8 mouse cellular contexts compared by ENCODE assay signal in the genomic region with DNA sequence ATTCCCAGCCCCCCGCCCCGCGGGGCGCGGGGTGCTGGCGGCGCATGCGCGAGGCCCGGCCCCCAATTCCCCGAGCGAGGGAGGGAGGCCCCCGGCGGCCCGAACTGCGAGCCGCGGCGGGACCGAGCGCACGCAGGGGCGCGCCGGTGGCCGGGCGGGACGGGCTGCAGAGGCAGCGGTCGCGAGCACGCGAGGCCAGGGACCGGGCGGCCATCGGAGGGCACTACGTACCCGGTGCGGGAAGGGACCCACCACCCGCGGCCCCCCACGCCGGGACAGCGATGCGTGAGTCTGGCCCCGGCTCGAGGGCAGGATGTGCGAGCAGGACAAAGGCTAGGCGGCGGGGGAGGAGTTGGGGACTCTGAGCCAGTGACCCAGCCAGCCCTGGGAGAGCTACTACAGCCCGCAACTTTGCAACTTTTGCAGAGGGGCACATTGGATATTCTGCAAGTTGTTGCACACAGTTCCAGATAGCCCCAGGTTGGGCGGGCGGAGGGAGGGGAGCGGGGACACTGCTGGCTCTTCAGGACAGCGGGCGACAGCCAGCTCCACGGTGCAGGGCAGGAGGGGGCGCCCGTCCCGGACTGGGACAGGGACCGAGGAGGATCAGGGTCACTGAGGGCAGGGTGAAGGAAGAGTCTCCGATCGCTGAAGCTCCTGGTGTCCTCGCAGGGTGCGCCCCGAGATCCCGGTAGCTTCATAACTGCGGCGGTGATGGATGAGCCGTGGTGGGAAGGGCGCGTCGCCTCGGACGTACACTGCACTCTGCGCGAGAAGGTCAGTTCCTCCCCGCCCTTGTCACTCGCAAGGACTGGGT. TPM values are rescaled to one million over a fixed set of nuclear protein-coding genes. Genes with fewer than 3 reads are reported as not detected.
DNase-seq lines count a peak whose midpoint lies in the region; ATAC-seq lines count a peak whose summit lies in the region.

A gene (plus strand): TSS at position 102 of the 817 bp plus-strand sequence.

- intact Hi-C loops in heart, postnatal 36 days (cut with DNase I): loop anchor here (2.0 to 5.0 kb wide), 2 partner anchors 38 to 58 kb away; a partner anchor contains a TSS

- WGBS in forebrain, embryonic 14.5 days: under 1% methylated on average over 79 of the region's 79 CpGs

- H3K4me1 ChIP-seq in forebrain, embryonic 14.5 days (ENCODE audit: control insufficient read depth, insufficient read depth, low read length): 0 out of 2 replicates have a peak, but pooled peaks cover 2% of the 10 kb centered on the region

- H3K27ac ChIP-seq in forebrain, embryonic 14.5 days (ENCODE audit: low read depth, low read length): peak within 1 kb of the TSS; percentile 65; the same call in 1 of the 2 replicates

- H3K9me3 ChIP-seq in forebrain, embryonic 14.5 days (replicated peaks; ENCODE audit: control insufficient read depth, low read length): no peaks in the 10 kb centered on the region

- peaks cover 9% of the 10 kb centered on the region for H3K36me3 ChIP-seq in forebrain, embryonic 14.5 days (ENCODE audit: control insufficient read depth, insufficient read depth, low read length)

- no peaks in the 10 kb centered on the region for H3K27me3 ChIP-seq in forebrain, embryonic 14.5 days (replicated peaks; ENCODE audit: control insufficient read depth, insufficient read depth, low read length)

- peak within 1 kb of the TSS; percentile 88 for H3K4me2 ChIP-seq in forebrain, embryonic 14.5 days (ENCODE audit: low read length)

- DNase-seq in MN1 (ENCODE audit: low spot score): peak; percentile 84
- DNase-seq in cerebellum, adult 11 months: peak; percentile 69
- DNase-seq in forebrain, embryonic 14.5 days (ENCODE audit: low spot score): peak; percentile 85
- peak; percentile 59 to 72 for DNase-seq in heart, postnatal 36 days
- peak; percentile 35 to 63 for DNase-seq in layer of hippocampus, postnatal 14 days (ENCODE audit: low spot score in 2 of 2)
- peak; percentile 80 to 86 for DNase-seq in lung, postnatal 4 days
- DNase-seq in right cerebral cortex, adult 18-20 months: peak; percentile 8
- DNase-seq in urinary bladder, postnatal 25 days (ENCODE audit: low spot score): peak; percentile 58

- H3K9ac ChIP-seq in forebrain, embryonic 14.5 days (ENCODE audit: low read length): peak within 1 kb of the TSS; percentile 82

- peak; percentile 92 for ATAC-seq in forebrain, embryonic 14.5 days

- peak within 1 kb of the TSS; percentile 71 for H3K4me3 ChIP-seq in forebrain, embryonic 14.5 days (ENCODE audit: low read depth, low read length)

RNA-seq across cellular contexts. Expression of the gene that starts here (rescaled TPM):
- 7.7 and 8.7 TPM in 2 replicates for polyA plus RNA-seq in forebrain, embryonic 14.5 days (2014; fragmentation: Nextera tagmentation; extraction: Ambion mirVana)
- total RNA-seq in heart, postnatal 36 days (2021): 1 to 10 TPM; 1.6 to 2.5 TPM
- total RNA-seq in layer of hippocampus, postnatal 14 days (2021): 1 to 10 TPM; 7.8 to 9.9 TPM

Comparison
In these comparisons a context has a peak if more than half of its experiments do, and no peak if none do; other contexts are left out.
1. Peak in every context shown above with its lines: DNase-seq, ATAC-seq, H3K4me3 ChIP-seq and H3K27ac ChIP-seq.
2. DNase-seq: peak in every context shown above with its lines; median percentile 85 in forebrain, embryonic 14.5 days; 84 in MN1; 83 in lung, postnatal 4 days; 69 in cerebellum, adult 11 months; 66 in heart, postnatal 36 days; 58 in urinary bladder, postnatal 25 days; 49 in layer of hippocampus, postnatal 14 days; 8 in right cerebral cortex, adult 18-20 months.